Mouse (Mus musculus) embryonic fibroblast, embryonic 13.5 days (primary cell): ENCODE measurements around the gene Dscam. TPM values are rescaled to one million over a fixed set of nuclear protein-coding genes. Genes with fewer than 3 reads are reported as not detected.

Experiments
- H3K27ac ChIP-seq: 2 replicates; pipeline ENCODE4 v1.5.1; 2012; ENCODE audit warnings: low read length, control low read depth, inconsistent platforms; ENCODE audit not compliant: insufficient read depth
- H3K4me1 ChIP-seq: 2 replicates; pipeline ENCODE4 v1.6.1; 2011; ENCODE audit warnings: low read length; ENCODE audit not compliant: control insufficient read depth, insufficient read depth
- H3K4me3 ChIP-seq: 2 replicates; pipeline ENCODE4 v1.5.1; 2011; ENCODE audit warnings: mild to moderate bottlenecking, control low read depth, low read length; ENCODE audit not compliant: insufficient read depth
- CTCF ChIP-seq: IDR thresholded peaks from 2 replicates; pipeline ENCODE4 v1.5.1; 2011; ENCODE audit warnings: mild to moderate bottlenecking, control low read depth, low read length, moderate library complexity, borderline replicate concordance; ENCODE audit not compliant: insufficient read depth
- POLR2A ChIP-seq: IDR thresholded peaks from 2 replicates; pipeline ENCODE4 v1.6.1; 2011; ENCODE audit warnings: low read depth, mild to moderate bottlenecking, control low read depth, low read length, moderate library complexity
- polyA plus RNA-seq: library from polyadenylated mRNA; stranded (reverse); fragments of >200 nt; gene quantifications from 2 replicates; pipeline ENCODE4 v1.2.4, GENCODE M21; 2011; ENCODE audit warnings: low read depth; ENCODE audit not compliant: missing spikeins, insufficient read length

Dscam gene
- polyA plus RNA-seq, 1 experiment: 0.19 TPM

DNA sequence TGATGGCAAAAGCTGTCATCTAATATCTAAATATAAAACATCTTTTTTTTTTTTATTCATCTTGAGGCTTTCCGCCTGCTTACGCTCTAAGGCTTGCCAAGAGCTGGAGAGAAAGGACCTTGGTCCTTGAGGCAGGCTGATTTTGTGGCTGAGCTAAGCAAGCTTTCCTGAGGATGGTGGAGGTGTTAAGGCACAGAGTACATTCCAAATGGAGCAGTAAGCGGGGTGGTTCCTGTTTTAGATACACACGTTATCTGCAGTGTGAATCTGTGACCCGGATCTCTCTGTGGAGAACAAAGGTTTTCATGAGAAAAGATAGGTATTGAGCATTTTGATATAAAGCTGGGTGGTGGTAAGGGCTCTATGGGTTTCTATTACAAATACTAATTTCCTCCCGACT is 479.0 kb downstream of the Dscam start:
- Histone ChIP-seq H3K27ac (no peak overlapping the region), H3K4me1 (no peaks in the 10 kb centered on the region), H3K4me3 (no peak overlapping the region)
- no peak for TF ChIP-seq CTCF
- no peak for TF ChIP-seq POLR2A

DNA sequence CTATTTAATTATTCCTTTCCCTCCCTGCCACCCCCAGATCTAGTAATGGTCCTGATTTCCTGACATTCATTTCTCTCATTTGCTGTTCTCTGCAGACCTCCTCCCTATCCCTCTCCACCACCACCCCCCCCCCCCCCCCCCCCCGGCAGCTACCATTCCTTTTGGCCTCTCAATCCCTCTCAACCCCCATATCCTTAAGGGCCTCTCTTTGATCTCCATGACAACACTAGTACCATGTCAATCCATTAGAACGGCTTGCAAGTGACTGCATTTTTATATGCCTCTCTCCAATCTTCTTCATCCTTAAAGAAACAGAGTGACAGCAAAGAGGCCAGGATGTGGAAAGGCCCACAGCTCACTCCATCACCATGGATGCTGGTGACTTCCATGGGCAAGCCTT is 480.5 kb downstream of the Dscam start:
- Histone ChIP-seq H3K4me1 (no peaks in the 10 kb centered on the region), H3K27ac (no peak overlapping the region), H3K4me3 (no peak overlapping the region)
- TF ChIP-seq POLR2A (no peak), CTCF (no peak)

DNA sequence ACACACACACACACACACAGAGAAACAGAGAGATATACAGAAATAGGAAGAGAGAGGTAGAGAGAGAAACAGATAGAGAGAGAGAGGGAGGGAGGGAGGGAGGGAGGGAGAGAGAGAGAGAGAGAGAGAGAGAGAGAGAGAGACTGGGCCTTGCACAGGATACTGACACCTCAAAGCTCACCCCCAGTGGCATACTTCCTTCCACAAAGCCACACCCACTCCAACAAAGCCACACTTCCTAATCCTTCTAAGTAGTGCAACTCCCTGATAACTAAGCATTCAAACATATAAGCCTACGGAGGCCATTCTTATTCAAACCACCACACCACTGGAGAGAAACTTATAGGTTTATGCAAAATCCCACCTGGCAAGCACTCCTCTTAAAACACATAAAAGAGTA is 481.1 kb downstream of the Dscam start:
- no peaks in the 10 kb centered on the region for H3K4me1 ChIP-seq
- TF ChIP-seq CTCF: no peak
- TF ChIP-seq POLR2A: no peak
- H3K27ac ChIP-seq: no peak overlapping the region
- no peak overlapping the region for H3K4me3 ChIP-seq

DNA sequence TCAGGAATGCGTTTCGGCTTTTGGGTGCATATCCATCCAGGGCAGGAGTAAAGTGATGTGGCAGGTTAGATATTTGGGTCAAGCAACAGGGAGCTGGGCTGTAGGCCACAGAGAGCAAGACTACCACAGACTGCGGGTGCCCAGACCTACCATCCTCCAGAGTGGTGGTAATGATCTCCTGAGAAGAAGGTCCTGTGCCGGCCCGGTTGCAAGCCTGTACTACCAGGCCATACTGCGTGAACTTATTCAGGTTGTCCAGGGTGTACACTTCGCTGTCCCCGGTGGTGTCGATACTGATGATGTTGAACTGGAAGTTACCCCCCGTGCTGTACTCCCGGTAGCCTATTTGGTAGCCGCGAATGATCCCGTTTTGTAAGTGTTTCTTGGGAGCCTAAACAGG is 485.5 kb downstream of the Dscam start:
- H3K4me3 ChIP-seq: no peak overlapping the region
- H3K27ac ChIP-seq: no peak overlapping the region
- no peak for TF ChIP-seq POLR2A
- TF ChIP-seq CTCF: no peak
- H3K4me1 ChIP-seq: no peaks in the 10 kb centered on the region

GRCm38 (mm10) chr16:96684581-96684980 is 486.0 kb downstream of the Dscam start:
- no peak for TF ChIP-seq CTCF
- Histone ChIP-seq H3K27ac (no peak overlapping the region), H3K4me3 (no peak overlapping the region), H3K4me1 (no peaks in the 10 kb centered on the region)

GRCm38 (mm10) chr16:96682289-96682972 is 488.1 kb downstream of the Dscam start:
- Histone ChIP-seq H3K4me1 (no peaks in the 10 kb centered on the region), H3K4me3 (no peak overlapping the region), H3K27ac (no peak overlapping the region)
- TF ChIP-seq CTCF (no peak), POLR2A (no peak)

GRCm38 (mm10) chr16:96679981-96680380 is 490.6 kb downstream of the Dscam start:
- Histone ChIP-seq H3K4me1 (no peaks in the 10 kb centered on the region), H3K27ac (no peak overlapping the region), H3K4me3 (no peak overlapping the region)
- TF ChIP-seq POLR2A: no peak
- no peak for TF ChIP-seq CTCF

GRCm38 (mm10) chr16:96677471-96677870 is 493.1 kb downstream of the Dscam start:
- H3K27ac ChIP-seq: no peak overlapping the region
- TF ChIP-seq POLR2A (no peak), CTCF (no peak)
- no peaks in the 10 kb centered on the region for H3K4me1 ChIP-seq
- no peak overlapping the region for H3K4me3 ChIP-seq

GRCm38 (mm10) chr16:96676663-96677062 is 493.9 kb downstream of the Dscam start:
- Histone ChIP-seq H3K4me3 (no peak overlapping the region), H3K27ac (no peak overlapping the region), H3K4me1 (no peaks in the 10 kb centered on the region)
- TF ChIP-seq POLR2A (no peak), CTCF (no peak)

DNA sequence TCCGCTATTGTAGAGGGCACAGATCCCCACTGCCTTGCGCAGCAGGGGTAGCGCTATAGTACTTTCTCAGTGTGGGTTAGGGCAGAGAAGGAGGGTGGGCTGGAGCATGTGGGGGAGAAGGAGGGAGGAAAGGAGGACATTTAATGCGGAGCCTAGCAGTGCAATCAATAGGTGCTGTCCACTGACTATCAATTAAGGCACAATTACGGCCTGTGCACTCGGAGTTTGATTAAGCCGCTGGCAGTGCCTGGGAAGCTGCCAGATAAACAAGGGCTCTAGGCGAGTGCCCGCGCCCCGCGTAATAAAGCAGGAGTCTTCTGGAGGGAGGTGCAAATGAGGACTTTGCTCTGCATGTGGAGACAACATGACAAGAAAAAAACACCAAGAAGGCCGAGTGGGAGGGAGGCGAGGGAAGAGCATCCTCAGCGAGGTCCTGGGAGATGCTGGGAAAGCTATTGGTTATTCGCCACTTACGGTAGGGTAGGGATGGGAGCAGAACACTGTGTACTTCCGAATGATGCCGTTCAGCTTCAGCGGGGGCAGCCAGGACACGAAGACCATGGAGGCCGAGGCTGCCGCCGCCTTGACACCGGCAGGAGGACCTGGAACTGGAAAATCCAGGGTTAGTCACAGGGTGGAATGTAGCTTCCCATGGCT is 497.2 kb downstream of the Dscam start:
- Histone ChIP-seq H3K4me1 (no peaks in the 10 kb centered on the region), H3K4me3 (no peak overlapping the region), H3K27ac (no peak overlapping the region)
- no peak for TF ChIP-seq POLR2A
- no peak for TF ChIP-seq CTCF
